Mouse (Mus musculus) liver, adult 2 months (tissue): ENCODE results near the gene Apoe. TPM values are rescaled to one million over a fixed set of nuclear protein-coding genes. Genes with fewer than 3 reads are reported as not detected.

Experiments used
- DNase-seq: peaks from one replicate; pipeline ENCODE4 v3.0.0-alpha.2; 2011; ENCODE audit warnings: low read depth, low spot score; ENCODE audit errors: extremely low read depth
- H3K27ac ChIP-seq: fragments of 200-500 bp; replicated peaks from 2 replicates; pipeline ENCODE4 v1.5.1; 2012; ENCODE audit warnings: low read depth, mild to moderate bottlenecking, control low read depth, inconsistent platforms, low read length; ENCODE audit not compliant: insufficient read depth
- H3K27me3 ChIP-seq: fragments of 200-500 bp; 2 replicates; pipeline ENCODE4 v1.6.1; 2012; ENCODE audit warnings: mild to moderate bottlenecking, moderate library complexity, low read length, inconsistent platforms; ENCODE audit not compliant: control insufficient read depth, insufficient read depth
- H3K36me3 ChIP-seq: fragments of 200-500 bp; 2 replicates; pipeline ENCODE4 v1.6.1; 2012; ENCODE audit warnings: low read length, inconsistent platforms; ENCODE audit not compliant: control insufficient read depth, insufficient read depth
- H3K4me1 ChIP-seq: fragments of 200-500 bp; 2 replicates; pipeline ENCODE4 v1.6.1; 2011; ENCODE audit warnings: low read length; ENCODE audit not compliant: control insufficient read depth, insufficient read depth
- H3K4me3 ChIP-seq: fragments of 200-500 bp; 2 replicates; pipeline ENCODE4 v1.5.1; 2011; ENCODE audit warnings: low read depth, mild to moderate bottlenecking, control low read depth, low read length, moderate library complexity; ENCODE audit not compliant: insufficient read depth
- H3K79me2 ChIP-seq: fragments of 200-500 bp; 2 replicates; pipeline ENCODE4 v1.6.1; 2012; ENCODE audit warnings: inconsistent platforms, mild to moderate bottlenecking, low read length, moderate library complexity; ENCODE audit not compliant: control insufficient read depth, insufficient read depth
- H3K9ac ChIP-seq: fragments of 200-500 bp; 2 replicates; pipeline ENCODE4 v1.6.1; 2012; ENCODE audit warnings: low read depth, mild to moderate bottlenecking, control low read depth, inconsistent platforms, low read length
- CTCF ChIP-seq: fragments of 200-500 bp; IDR thresholded peaks from 2 replicates; pipeline ENCODE4 v1.5.1; 2011; ENCODE audit warnings: low read depth, low read length, control low read depth
- POLR2A ChIP-seq: fragments of 200-500 bp; IDR thresholded peaks from 2 replicates; pipeline ENCODE4 v1.6.1; 2011; ENCODE audit warnings: low read length, control low read depth; ENCODE audit not compliant: insufficient read depth; ENCODE audit errors: extremely low read depth
- WGBS: fragments of 180-500 bp; shearing (Covaris S2); methylation state at CpG from one replicate; pipeline ENCODE4 v1.1.7; 2018; 5-methylcytosine and 5-hydroxymethylcytosine counted together
- polyA plus RNA-seq: library from polyadenylated mRNA; depleted of rRNA; stranded (reverse); fragments of >200 nt; gene quantifications from 2 replicates; pipeline ENCODE4 v1.2.3, GENCODE M21; 2012
- total RNA-seq: library from RNA; depleted of rRNA; stranded (reverse); fragments of >200 nt; gene quantifications from 2 replicates; pipeline ENCODE4 v1.2.3, GENCODE M21; 2014

Gene Apoe
- total and polyA plus RNA-seq, 2 experiments = 25,019 to 39,394 TPM

DNA sequence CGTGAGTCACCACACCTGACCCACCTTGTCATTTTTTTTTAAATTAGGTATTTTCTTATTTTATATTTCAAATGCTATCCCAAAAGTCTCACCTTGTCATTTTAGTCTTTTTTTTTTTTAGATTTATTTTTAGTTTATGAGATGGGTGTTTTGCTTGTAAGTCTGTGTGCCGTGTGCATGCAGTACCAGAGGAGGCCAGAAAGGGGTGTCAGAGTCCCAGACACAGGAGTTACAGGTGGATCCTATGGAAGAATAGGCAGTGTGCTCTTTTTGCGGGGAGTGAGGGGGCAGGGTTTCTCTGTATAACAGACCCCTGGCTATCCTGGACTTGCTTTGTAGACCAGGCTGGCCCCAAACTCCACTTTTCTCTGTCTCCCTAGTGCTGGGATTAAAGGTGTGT lies 39.8 kb upstream of the Apoe start:
- DNase-seq = no peak
- WGBS = 96% methylated on average over 3 of the region's 3 CpGs

DNA sequence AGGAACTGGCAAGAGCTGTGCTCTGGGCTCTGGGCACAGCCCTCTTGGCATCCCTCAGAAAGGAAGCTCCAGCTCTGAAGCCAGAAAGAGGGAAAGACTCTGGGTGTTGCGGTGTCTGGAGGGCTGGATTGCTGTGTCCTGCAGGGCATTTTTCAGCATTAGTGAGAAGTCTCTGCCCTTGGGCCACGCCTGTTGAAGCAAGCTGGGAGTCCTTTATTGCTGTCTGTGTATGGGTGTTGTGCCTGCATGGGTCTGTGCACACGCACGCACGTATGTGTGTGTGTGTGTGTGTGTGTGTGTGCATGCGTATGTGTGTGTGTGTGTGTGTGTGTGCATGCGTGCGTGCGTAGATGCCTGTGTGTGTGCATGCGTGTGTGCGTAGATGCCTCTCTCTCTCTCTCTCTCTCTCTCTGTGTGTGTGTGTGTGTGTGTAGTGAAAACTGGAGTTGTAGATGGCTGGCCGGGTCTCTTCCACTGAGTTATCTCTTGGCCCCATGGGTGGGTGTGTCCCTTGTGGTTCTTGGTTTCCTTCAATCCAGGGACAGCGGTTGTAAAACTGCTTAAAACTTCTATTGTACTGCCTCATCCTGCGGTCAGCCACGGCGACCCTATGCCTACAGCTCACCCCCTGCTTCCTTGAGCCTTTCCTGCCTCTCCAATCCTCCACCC lies 37.5 kb upstream of the Apoe start:
- H3K27me3 ChIP-seq = no peaks in the 10 kb centered on the region
- 84% methylated on average over 16 of the region's 16 CpGs for WGBS
- TF ChIP-seq POLR2A = no peak
- H3K4me3 ChIP-seq = no peak overlapping the region
- peaks cover 22% of the 10 kb centered on the region for H3K36me3 ChIP-seq
- no peak for DNase-seq
- H3K4me1 ChIP-seq = no peaks in the 10 kb centered on the region
- peaks cover 3% of the 10 kb centered on the region; the same call in 1 of the 2 replicates for H3K79me2 ChIP-seq
- H3K9ac ChIP-seq = no peak overlapping the region
- H3K27ac ChIP-seq = no peak overlapping the region

More for the DNA sequence above, 39.8 kb upstream of the Apoe start:
- Histone ChIP-seq H3K4me1 (no peaks in the 10 kb centered on the region), H3K9ac (no peak overlapping the region), H3K79me2 (peaks cover 3% of the 10 kb centered on the region; the same call in 1 of the 2 replicates), H3K4me3 (no peak overlapping the region), H3K27me3 (no peaks in the 10 kb centered on the region), H3K27ac (no peak overlapping the region), H3K36me3 (peaks cover 12% of the 10 kb centered on the region)
- TF ChIP-seq CTCF (peak; percentile 28; the same call in 1 of the 2 replicates), POLR2A (no peak)

DNA sequence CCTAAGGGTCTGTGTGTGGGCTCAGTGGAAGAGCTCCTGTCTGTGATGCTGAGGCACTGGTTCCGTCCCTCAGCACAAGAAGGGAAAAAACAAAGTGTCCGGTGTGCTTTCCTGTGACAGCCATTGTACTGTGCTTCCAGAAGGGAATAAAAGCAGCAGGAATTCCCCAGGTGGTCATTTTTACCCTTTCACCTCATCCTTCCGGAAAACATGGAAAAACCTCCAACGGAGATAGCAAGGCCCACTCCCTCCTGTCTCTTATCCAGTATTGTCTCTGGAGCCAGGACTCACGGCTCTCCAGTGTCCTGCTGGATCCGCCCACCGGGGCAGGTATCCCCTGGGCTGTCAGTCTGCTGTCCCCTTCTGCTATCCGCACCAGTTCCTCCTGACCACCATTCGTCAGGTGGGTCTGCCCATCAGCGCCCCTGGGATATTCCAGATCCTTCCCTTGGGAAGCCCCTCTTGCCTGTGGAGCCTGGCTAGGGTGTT lies 35.2 kb upstream of the Apoe start:
- Histone ChIP-seq H3K27ac (no peak overlapping the region), H3K4me1 (no peaks in the 10 kb centered on the region), H3K27me3 (no peaks in the 10 kb centered on the region), H3K79me2 (0 out of 2 replicates have a peak, but pooled peaks cover 3% of the 10 kb centered on the region), H3K36me3 (peaks cover 42% of the 10 kb centered on the region), H3K9ac (no peak overlapping the region), H3K4me3 (no peak overlapping the region)
- TF ChIP-seq CTCF = no peak
- no peak for TF ChIP-seq POLR2A
- 86% methylated on average over 10 of the region's 10 CpGs for WGBS
- DNase-seq = no peak

DNA sequence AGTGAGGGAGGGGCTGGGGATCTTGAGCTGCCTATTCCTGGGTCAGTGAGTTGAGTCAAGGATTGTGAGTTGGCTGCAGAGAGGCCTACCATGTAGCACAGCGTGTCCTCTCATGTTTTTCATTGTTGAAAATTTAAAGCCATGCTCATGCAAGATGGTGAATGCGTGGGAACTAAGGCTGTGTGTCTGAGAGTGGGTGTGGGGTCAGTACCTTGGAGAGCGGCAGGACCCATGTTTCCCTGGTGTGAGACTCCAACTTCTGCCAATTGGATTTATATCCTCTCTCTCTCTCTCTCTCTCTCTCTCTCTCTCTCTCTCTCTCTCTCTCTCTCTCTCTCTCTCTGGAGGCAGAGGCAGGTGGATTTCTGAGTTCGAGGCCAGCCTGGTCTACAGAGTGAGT lies 27.6 kb upstream of the Apoe start:
- H3K27me3 ChIP-seq = no peaks in the 10 kb centered on the region
- DNase-seq = no peak
- H3K9ac ChIP-seq = no peak overlapping the region
- H3K4me3 ChIP-seq = no peak overlapping the region
- 89% methylated on average over 4 of the region's 4 CpGs for WGBS
- TF ChIP-seq POLR2A (no peak), CTCF (no peak)
- H3K36me3 ChIP-seq = peaks cover 46% of the 10 kb centered on the region
- H3K4me1 ChIP-seq = no peaks in the 10 kb centered on the region
- H3K27ac ChIP-seq = no peak overlapping the region
- no peaks in the 10 kb centered on the region for H3K79me2 ChIP-seq

DNA sequence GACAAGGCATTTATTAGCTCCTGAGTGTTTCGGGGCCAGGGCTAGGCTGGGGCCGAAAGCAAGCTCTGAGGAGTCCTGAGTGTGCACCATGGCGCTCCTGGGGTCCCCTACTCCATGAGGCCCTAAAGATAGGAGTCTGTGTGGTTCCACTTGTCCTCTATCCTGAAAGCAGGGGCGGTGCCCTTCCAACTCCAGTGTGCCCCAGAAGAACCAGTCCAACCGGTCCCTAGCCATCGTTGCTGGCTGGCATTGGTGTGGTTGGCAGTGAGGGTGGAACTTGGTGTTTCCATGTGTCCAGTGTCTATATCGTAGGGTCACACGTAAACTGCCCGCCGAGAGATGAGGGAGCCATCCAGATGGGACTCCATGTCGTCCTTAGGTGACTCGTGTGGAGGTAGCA lies 25.2 kb upstream of the Apoe start:
- Histone ChIP-seq H3K4me3 (no peak overlapping the region), H3K79me2 (no peaks in the 10 kb centered on the region), H3K36me3 (peaks cover 25% of the 10 kb centered on the region; the same call in 1 of the 2 replicates), H3K27me3 (no peaks in the 10 kb centered on the region), H3K27ac (no peak overlapping the region), H3K4me1 (no peaks in the 10 kb centered on the region), H3K9ac (no peak overlapping the region)
- 93% methylated on average over 12 of the region's 12 CpGs for WGBS
- TF ChIP-seq POLR2A (no peak), CTCF (no peak)
- DNase-seq = no peak

DNA sequence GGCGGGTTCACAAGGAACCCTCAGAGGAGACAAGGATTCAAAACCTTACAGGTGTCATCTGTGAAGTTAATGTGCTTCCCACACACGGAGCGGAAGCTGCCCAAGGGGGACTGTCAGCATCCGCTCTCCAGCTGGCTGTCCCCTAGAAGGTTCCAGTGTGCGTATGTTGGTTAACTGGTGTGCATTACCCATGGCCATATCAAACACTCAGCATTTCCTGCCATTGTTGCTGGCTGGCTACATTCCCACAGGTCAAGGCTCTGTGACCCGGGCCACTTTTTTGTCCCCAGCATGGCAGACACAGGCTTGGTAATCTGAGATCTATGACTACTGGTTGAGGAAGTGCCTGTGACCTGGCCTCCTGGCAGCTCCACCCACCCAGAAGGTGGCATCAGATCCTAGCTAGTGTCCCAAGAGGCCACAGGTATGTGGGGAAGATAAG lies 23.8 kb upstream of the Apoe start:
- no peak overlapping the region for H3K4me3 ChIP-seq
- peaks cover 16% of the 10 kb centered on the region; the same call in 1 of the 2 replicates for H3K36me3 ChIP-seq
- DNase-seq = no peak
- 78% methylated on average over 6 of the region's 6 CpGs for WGBS
- TF ChIP-seq POLR2A (no peak), CTCF (no peak)
- H3K27ac ChIP-seq = peak overlapping the region; percentile 19
- no peaks in the 10 kb centered on the region for H3K4me1 ChIP-seq
- no peaks in the 10 kb centered on the region for H3K79me2 ChIP-seq
- H3K27me3 ChIP-seq = no peaks in the 10 kb centered on the region
- H3K9ac ChIP-seq = no peak overlapping the region
